Mouse (Mus musculus) cortical plate, adult 2 months (tissue): ENCODE measurements at regions not wholly inside any gene's neighbourhood (a gene's known extent, or its start where the extent isn't known, plus 50 kb on each side); places are given as distances from the start of the nearest gene placed in this dataset.
A peak's percentile ranks its signal among the peaks of the same experiment; 100 is the strongest.

Experiments used
- H3K27ac ChIP-seq: fragments of 200-500 bp; 2 replicates; pipeline ENCODE4 v1.5.1; 2012; ENCODE audit warnings: low read length, control low read depth, inconsistent platforms; ENCODE audit not compliant: insufficient read depth
- H3K4me1 ChIP-seq: fragments of 200-500 bp; 2 replicates; pipeline ENCODE4 v1.6.1; 2011; ENCODE audit warnings: low read length; ENCODE audit not compliant: control insufficient read depth, insufficient read depth
- H3K4me3 ChIP-seq: fragments of 200-500 bp; 2 replicates; pipeline ENCODE4 v1.5.1; 2011; ENCODE audit warnings: mild to moderate bottlenecking, low read length, control low read depth; ENCODE audit not compliant: insufficient read depth
- CTCF ChIP-seq: fragments of 200-500 bp; IDR thresholded peaks from 2 replicates; pipeline ENCODE4 v1.5.1; 2011; ENCODE audit warnings: mild to moderate bottlenecking, control low read depth, low read length; ENCODE audit not compliant: insufficient read depth; ENCODE audit errors: extremely low read depth
- POLR2A ChIP-seq: fragments of 200-500 bp; IDR thresholded peaks from 2 replicates; pipeline ENCODE4 v1.6.1; 2011; ENCODE audit warnings: mild to moderate bottlenecking, low read length, control low read depth; ENCODE audit not compliant: insufficient read depth; ENCODE audit errors: extremely low read depth

DNA sequence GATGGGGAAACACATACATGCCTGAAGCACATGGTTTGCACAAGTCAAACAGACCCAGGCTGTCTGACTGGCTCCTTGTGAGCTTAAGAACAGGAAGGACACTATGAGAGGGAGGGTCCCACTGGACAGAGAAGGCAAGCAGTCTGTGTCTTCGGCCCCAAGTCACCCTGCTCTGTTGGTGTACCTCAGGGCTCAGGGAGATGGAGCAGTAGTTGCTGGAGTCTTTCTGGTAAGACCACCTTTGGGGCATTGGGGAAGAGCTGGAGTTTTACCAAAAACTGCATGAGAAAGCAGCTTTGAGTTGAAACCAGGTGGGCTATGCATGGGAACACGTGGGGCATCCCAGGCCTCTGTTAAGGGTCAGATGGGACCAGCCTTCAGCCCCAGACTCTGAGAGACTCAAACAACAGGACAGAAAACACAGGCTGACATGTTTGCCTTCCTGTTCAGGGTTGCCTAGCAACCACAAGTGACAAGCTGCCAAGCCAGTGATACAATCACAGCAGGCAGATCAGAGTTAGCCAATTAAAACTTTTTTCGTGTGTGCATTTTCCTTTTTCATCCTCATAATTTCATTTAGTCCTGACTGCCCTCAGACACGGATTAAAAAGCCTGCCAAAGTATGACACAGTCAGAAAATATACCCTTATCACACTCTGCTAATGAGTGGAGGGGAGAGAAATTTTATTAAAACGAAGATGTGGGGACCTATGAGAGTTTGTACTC is 241.4 kb upstream of the Xylt1 start:
- Histone ChIP-seq H3K27ac (no peak overlapping the region), H3K4me1 (peaks cover 3% of the 10 kb centered on the region; the same call in 1 of the 2 replicates), H3K4me3 (no peak overlapping the region)
- TF ChIP-seq CTCF: no peak
- TF ChIP-seq POLR2A: no peak

GRCm38 (mm10) chr7:117139971-117140247 is 240.9 kb upstream of the Xylt1 start:
- Histone ChIP-seq H3K4me3 (no peak overlapping the region), H3K4me1 (peaks cover 3% of the 10 kb centered on the region; the same call in 1 of the 2 replicates), H3K27ac (no peak overlapping the region)
- no peak for TF ChIP-seq CTCF
- no peak for TF ChIP-seq POLR2A

- TF ChIP-seq CTCF (no peak), POLR2A (no peak)
Observed at GRCm38 (mm10) chr7:117146809-117147208, 234.0 kb upstream of the Xylt1 start.

GRCm38 (mm10) chr7:117150355-117150754 is 230.4 kb upstream of the Xylt1 start:
- no peak overlapping the region for H3K27ac ChIP-seq
- H3K4me1 ChIP-seq: peaks cover 14% of the 10 kb centered on the region
- TF ChIP-seq POLR2A (no peak), CTCF (no peak)
- H3K4me3 ChIP-seq: no peak overlapping the region

More at GRCm38 (mm10) chr7:117146809-117147208, 234.0 kb upstream of the Xylt1 start:
- Histone ChIP-seq H3K27ac (peak overlapping the region; percentile 75), H3K4me1 (peaks cover 9% of the 10 kb centered on the region), H3K4me3 (no peak overlapping the region)

GRCm38 (mm10) chr7:117153826-117154550 is 226.8 kb upstream of the Xylt1 start:
- Histone ChIP-seq H3K27ac (no peak overlapping the region), H3K4me3 (no peak overlapping the region), H3K4me1 (peaks cover 7% of the 10 kb centered on the region)
- no peak for TF ChIP-seq CTCF
- TF ChIP-seq POLR2A: no peak

- H3K4me3 ChIP-seq: no peak overlapping the region
- no peak overlapping the region for H3K27ac ChIP-seq
- TF ChIP-seq CTCF: no peak
- TF ChIP-seq POLR2A: no peak
Observed at GRCm38 (mm10) chr7:117161193-117161908, 219.4 kb upstream of the Xylt1 start.

DNA sequence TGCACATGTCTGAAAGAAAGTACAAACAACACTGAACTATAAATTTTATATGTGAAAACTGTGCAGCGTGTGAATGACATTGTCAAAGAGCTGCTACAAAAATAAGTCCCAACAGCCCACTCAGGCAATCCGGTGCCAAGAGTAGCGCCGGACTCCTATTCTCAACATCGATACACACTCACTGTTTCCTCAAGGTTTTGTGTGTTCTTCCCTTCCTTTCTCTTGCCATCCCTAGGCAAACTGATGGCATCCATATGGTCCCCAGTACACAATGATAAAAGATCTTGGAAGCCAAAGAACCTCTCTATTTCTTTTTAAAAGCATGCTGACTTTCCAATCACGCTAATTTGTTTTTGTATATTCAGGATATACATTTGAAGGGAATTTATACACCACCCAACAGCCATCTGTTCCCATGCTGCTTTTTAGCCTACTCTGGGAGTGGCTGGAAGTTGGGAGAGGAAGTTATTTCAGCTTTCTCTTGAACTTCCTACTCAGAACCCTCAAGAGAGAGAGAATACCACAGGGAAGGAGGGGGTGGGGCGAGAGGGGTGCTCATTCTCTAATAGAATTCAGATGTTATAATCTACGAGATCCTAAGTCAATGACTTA is 205.9 kb upstream of the Xylt1 start:
- no peaks in the 10 kb centered on the region for H3K4me1 ChIP-seq
- H3K4me3 ChIP-seq: no peak overlapping the region
- no peak overlapping the region for H3K27ac ChIP-seq
- TF ChIP-seq POLR2A (no peak), CTCF (no peak)

More at GRCm38 (mm10) chr7:117161193-117161908, 219.4 kb upstream of the Xylt1 start:
- H3K4me1 ChIP-seq: peaks cover 3% of the 10 kb centered on the region; the same call in 1 of the 2 replicates

GRCm38 (mm10) chr7:117184011-117184410 is 196.8 kb upstream of the Xylt1 start:
- TF ChIP-seq CTCF (no peak), POLR2A (no peak)
- no peak overlapping the region for H3K27ac ChIP-seq
- H3K4me3 ChIP-seq: no peak overlapping the region
- no peaks in the 10 kb centered on the region for H3K4me1 ChIP-seq

- H3K27ac ChIP-seq: no peak overlapping the region
- no peak for TF ChIP-seq POLR2A
- no peak for TF ChIP-seq CTCF
- no peaks in the 10 kb centered on the region for H3K4me1 ChIP-seq
- no peak overlapping the region for H3K4me3 ChIP-seq
Observed at GRCm38 (mm10) chr7:117185891-117186290, 194.9 kb upstream of the Xylt1 start.
